Mouse (Mus musculus) lung, adult 2 months (tissue): ENCODE data around the gene Rgs3.

Experiments
- CTCF ChIP-seq: fragments of 200-500 bp; IDR thresholded peaks from 2 replicates; pipeline ENCODE4 v1.5.1; 2011; ENCODE audit warnings: mild to moderate bottlenecking, low read length, control low read depth; ENCODE audit not compliant: insufficient read depth
- POLR2A ChIP-seq: fragments of 200-500 bp; IDR thresholded peaks from 2 replicates; pipeline ENCODE4 v1.6.1; 2011; ENCODE audit warnings: low read depth, mild to moderate bottlenecking, control low read depth, low read length, borderline replicate concordance; ENCODE audit errors: extremely low read depth

DNA sequence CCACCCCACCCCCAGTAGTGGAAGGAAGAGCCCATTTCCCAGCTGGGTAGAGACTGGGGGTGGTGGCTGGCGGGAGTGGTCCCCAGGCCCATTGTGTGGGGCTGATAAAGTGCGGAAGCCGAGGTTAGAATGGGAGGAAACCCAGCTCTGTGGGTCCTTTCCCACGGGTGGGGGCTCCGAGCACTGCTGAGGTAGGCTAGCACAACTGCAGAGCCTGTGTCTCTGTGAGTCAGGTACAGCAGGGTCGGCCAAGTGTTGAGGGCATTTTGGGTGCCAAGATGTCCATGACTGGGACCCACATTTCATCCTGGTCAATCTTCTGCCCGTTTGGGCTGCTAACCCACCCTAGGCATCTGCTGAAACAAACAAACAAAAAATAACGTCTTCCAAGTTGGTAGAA is 135.9 kb downstream of the Rgs3 start:
- no peak for TF ChIP-seq CTCF
- no peak for TF ChIP-seq POLR2A
